11 mouse cellular contexts compared by ENCODE assay signal in the genomic region with DNA sequence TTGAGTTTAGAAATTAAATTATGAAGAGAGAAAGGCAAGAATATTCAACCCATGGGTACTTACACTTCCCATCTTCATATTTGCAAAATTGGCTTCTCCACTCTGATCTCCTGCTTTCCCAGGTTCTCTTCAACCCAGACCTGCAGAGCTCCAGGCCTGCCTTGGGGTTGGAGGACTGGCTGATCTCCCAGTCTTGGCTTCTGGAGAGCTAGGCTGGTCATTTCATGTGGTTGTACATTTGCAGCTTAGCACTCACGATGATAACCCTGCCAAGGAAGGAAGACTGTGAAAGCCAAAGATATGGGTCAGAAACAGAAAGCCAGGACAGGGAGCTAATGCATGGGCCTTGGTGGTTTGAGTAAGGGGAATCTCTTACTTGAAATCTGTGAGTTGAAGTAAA.
"Had no signal": no experiment of that assay in that cellular context is flagged by ENCODE, and none has a peak within 500 bp of the region (broad histone marks: within the 10 kb centered on the region; RNA-seq: fewer than 3 reads in every experiment).

No protein-coding gene starts in this region.

- H3K9me3 ChIP-seq: limb, embryonic 12.5 days; midbrain, embryonic 15.5 days; neural tube, embryonic 12.5 days had no signal

- H3K4me3 ChIP-seq: limb, embryonic 12.5 days; midbrain, embryonic 15.5 days; neural tube, embryonic 12.5 days had no signal

- H3K36me3 ChIP-seq: limb, embryonic 12.5 days; midbrain, embryonic 15.5 days; neural tube, embryonic 12.5 days had no signal

- H3K27me3 ChIP-seq: limb, embryonic 12.5 days; midbrain, embryonic 15.5 days; neural tube, embryonic 12.5 days had no signal

- ATAC-seq: midbrain, embryonic 15.5 days had no signal

- H3K4me1 ChIP-seq: limb, embryonic 12.5 days; midbrain, embryonic 15.5 days; neural tube, embryonic 12.5 days had no signal

- DNase-seq: kidney, adult 8-10 months; kidney, postnatal 25 days; layer of hippocampus, adult 9-11 months; lung, adult 18-20 months; lung, postnatal 36 days; retina, postnatal 1 day; right cerebral cortex, postnatal 14 days; thymus, postnatal 36 days had no signal
